Mouse (Mus musculus) fibroblast of lung, adult 2 months (primary cell): Measurements from ENCODE around the gene Nxph3.

Source experiments
- DNase-seq: peaks from one replicate; pipeline ENCODE4 v3.0.0-alpha.2; 2011; ENCODE audit warnings: low read depth

Gene Nxph3

DNA sequence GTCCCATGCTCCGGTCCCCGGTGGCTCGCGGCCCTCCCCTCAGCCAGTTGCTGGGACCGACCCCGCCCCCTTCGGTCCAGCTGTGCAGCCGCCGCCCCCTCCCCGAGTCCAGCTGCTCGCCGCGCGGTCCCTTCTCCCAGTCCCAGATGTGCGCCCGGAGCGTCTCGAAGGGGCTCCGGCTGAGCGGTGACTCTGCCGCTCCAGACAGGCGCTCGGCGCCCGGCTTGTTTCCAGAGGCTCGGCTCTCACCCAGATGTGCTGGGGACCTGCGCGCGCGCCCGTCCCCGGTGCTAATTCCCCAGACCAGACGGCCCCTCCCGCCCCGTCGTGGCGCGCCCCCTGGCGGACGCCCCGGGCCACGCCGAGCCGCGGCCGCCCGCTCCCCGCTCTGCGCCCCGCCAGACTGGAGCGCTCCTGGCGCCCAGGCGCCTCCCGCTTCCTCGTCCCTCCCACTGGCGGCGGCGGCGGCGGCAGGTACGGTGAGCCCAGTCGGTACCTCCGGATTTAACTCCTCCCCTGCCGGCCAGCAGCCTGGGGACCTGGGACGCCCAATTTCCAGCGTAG lies at the start of gene Nxph3:
Gene Nxph3 (minus strand): TSS at position 273 of the 564 bp plus-strand sequence.
- no peak for DNase-seq

DNA sequence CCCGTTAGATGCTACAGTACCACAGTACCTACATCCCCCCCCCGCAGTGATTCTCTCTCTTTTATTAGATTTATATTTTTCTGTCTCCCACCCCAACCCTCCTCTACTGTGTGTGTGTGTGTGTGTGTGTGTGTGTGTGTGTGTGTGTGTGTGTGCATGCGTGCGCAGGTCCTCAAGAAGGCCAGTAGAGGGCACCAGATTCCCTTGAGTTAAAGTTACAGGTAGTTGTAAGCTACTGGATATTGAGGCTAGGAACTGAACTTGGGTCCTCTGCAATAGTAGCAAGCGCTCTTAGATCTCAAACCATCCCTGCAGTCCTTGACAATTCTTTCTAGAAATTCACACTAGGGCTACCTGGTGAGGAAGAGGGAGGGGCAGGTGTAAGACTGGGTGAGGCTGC lies 49.5 kb upstream of the Nxph3 start:
- no peak for DNase-seq

DNA sequence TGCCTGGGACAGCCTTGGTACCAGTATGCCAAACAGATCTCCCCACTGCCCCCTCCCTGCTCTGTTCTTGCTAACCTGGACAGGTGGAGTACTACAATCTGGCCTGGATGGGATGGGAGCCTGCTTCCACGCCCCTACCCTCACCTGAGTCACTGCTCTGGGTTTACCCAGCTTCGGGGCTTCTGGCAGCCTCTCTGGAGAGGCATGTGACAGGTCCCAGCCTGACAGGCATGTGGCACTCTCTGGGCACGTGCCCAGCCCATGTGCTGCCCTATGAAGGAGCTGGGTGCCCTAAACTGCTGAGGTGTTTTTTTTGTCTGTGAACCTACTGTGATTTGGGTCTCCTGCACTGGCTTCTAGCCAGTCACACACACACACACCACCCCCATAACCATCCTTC lies 46.4 kb upstream of the Nxph3 start:
- no peak for DNase-seq

DNA sequence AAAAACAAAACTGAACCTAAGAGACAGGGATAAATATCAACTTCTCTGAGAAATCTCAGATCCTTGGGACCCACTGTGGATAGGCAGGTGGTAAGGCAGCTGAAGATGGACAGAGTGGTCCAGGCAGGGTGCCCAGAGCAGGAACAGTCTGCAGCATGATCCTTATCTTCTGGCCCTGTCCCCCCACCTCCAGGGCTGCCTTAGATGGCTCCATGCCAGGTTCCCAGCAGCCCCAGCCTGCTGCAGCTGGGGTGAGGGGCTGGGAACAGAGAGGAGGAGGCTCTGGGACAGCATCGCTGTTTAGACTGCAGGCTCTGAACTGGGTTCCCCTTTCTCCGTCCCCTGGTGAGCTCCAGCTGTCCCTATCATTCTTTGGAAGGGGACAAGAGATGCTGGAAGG lies 45.4 kb upstream of the Nxph3 start:
- DNase-seq = no peak

DNA sequence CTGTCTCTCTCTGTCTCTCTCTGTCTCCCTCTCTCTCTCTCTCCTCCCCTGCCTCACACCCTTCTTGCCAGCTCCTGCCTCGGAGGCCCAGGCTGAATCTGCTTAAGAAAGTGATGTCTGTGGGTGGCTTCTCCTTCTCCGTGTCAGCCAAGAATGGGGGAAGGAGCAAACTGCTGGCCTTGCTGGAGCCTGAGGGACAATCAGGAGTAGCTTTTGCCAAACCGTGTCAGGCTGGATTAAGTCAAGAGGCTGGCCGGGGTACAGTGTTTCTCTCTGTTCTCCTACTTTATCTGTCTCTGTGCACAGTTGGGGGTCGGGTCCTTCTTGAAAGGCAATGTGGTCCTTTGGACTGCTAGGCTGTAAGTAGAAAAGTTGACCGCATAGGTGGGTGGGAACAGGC lies 43.3 kb upstream of the Nxph3 start:
- no peak for DNase-seq

DNA sequence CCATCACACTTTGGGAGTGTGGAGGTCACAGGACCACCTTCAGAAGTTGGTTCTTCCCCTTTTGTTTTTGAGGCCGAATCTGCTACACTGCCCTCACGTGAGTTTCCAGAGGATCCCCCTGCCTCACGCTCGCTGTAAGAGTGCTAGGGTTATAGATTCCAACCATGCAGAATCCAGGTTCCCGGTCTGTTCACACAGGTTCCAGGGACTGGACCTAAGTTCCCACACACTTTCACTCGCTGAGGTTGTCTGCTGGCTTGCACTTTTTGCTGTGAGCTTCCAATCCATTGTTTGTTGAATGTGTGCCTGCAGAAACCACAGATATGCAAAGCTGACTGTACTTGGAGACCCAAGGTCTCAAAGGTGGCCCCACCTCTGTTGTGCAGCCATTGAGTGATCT lies 42.7 kb upstream of the Nxph3 start:
- no peak for DNase-seq

DNA sequence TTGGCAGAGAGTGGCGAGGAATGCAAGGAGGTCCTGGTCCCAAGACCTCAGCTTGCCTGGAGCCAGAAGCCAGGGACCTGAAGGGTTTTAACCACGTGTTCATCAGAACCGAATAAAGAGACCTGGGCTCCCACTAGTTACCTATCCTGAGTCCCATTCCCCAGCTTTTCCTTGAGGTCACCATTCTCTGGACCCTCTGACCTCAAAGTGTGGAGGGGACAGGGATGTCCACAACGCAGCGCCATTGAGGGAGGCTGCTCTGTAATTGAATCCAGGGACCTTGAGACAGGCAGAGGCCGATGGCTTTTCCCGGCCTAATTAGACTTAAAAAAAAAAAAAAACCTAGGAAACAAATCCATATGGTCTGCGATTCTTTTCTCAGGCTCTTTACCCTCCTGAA lies 40.9 kb upstream of the Nxph3 start:
- DNase-seq = no peak

DNA sequence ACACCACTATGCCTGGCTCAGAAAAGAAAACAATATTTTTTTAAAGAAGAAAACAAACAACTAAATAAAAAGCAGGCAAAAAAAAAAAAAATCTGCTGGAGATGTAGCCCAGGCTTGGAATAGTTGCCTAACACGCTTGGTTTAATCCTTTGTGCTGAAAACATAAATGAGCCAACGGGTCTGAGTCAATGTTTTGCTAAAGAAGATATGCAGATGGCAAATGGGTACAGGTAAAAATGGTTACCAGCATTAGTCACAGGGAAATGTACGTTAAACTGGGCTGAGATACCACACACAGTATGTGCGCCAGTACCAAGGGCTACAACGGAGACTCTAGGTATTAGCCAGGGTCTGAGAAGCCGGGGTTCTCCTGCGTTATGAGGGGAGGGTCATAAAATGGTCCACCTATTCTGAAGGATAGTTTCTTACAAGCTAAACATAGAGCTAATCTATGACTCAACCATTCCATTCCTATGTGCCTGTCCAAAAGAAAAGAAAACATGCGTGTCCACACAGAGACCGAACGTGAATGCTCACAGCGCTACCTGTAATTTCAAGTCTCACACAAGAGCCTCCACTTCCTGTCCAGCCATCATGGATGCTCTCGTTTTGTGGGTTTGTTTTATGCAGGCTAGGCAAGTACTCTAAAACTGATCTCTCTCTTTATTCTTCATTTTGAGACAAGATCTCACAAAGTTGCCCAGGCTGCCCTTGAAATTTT lies 36.1 kb upstream of the Nxph3 start:
- no peak for DNase-seq

DNA sequence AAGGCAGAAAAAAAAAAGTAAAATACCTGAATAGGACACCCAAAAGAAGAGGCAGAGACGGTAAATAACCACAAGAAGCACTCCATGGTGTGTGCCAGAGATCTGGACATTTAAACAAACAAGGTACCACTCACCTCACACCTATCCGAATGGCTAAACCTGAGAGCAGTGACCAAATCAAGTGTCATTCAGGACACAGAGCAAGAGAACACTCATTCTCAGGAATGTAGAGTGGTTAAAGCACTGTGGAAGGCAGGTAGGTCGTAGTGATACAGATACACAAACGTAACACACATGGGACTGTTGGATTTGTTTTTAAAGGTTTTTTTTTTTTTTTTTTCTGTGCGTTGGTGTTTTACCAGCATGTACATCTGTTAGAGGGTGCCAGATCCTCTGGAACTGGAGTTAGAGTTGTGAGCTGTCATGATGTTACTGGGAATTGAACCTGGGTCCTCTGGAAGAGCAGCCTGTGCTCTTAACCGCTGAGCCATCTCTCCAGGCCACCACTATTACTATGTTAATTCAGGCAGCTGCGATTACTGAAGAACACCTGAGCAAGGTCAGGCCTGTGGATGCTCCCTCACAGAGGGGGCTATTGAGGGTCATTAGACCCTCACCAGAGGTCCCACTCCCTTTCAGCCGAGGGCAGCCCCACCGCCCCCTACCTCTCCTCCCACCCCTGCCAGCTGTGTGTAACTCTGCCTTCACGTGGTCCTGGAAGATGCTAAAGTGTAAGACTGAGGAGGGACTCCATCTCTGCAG lies 31.8 kb upstream of the Nxph3 start:
- DNase-seq = no peak

DNA sequence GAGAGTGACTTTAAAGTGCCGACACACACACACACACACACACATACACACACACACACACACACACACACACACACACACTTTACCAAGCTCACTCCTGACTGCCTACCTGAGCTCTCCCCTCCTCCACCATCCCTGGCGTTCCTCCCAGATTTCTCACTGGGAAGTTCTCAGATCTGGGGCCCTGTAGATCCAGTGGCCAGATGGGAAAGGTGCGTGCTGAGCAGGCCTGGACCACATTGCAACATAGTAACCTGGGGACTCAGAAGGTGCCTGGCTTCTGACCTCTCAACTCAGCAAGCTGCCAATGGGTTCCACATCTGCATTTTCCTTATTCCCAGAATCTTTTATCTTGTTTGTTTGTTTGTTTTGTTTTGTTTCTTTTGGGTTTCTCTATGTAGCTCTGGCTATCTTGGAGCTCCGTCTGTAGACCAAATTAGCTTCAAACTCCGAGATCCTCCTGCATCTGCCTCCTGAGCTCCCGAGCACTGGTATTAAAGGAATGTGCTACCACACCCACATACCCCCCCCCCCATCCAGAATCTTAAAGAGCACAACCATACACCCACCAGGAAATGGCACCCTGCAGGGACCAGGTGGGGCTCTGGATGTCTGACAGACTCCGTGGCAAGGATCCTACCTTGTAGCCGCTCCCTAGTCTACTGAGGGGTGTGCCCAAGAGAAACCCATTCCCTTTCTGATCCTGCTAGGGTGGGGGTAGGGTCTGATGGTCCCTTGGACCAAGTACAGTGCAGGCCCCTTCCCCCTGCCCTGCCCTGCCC lies 30.4 kb upstream of the Nxph3 start:
- DNase-seq = no peak

DNA sequence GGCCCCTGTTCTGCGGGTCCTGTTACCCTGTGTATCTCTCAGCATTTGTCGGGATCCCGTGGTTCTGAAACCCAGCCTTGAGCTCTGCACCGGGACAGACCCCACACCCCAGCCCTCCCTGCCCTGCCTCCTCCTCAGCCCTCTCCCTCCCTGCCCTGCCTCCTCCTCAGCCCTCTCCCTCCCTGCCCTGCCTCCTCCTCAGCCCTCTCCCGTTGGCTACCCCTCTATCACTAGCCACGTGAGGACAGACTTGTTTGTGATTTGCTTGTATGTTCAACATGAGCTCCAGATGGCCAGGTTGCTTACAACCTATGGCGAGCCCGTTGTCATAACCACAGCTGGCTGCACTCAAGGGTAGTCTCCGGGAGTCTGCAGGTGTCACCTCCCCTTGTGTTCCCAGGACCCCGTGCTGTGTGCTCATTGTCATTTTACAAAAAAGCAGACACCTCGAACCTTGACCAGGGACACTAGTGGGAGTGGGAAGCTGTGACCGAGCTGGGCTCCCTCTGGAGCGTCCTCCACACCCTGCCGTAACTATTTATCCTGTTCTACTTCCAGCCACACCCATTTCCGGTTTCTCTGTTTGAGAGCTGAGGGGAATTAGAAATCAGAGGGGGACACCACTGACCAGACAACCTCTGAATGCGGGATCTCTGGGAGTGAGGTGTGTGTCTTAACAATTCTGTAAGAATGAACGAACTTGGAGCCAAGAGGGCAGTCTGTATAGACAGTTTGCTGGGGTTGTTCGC lies 26.4 kb upstream of the Nxph3 start:
- no peak for DNase-seq

DNA sequence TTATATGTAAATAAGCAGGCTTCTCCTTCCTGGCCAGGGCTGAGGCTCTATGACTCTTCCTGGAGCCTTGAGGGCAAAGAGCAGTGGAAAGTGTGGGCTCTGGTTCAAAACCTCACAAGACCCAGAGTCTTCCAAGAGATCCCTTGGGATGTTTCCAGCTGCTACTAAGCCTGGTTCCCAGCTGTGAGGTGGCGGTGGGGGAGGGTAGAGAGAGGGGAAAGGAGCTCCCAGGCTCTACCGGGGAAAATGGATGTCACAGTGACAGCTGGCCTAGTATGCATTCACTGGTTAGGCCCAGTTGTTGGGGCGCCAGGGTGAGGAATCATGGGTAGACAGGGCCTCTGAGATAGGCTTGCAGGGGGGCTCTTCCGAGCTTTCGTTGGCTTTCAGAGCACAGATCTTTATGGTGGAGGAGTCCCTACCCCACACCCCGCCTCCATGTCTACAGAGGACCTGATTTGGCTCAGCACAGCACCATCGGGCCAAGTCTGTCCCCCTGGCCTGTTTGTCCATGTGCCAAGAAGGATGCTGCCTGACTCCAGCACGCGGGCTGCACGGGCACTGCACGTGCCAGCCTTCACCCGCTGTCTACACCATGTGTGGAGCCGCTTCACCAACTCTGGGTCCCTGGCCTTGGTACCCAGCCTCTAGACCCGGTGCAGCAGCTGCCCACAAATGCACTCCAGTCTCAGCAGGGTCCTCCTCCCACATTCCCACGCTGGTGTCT lies 24.2 kb upstream of the Nxph3 start:
- no peak for DNase-seq

DNA sequence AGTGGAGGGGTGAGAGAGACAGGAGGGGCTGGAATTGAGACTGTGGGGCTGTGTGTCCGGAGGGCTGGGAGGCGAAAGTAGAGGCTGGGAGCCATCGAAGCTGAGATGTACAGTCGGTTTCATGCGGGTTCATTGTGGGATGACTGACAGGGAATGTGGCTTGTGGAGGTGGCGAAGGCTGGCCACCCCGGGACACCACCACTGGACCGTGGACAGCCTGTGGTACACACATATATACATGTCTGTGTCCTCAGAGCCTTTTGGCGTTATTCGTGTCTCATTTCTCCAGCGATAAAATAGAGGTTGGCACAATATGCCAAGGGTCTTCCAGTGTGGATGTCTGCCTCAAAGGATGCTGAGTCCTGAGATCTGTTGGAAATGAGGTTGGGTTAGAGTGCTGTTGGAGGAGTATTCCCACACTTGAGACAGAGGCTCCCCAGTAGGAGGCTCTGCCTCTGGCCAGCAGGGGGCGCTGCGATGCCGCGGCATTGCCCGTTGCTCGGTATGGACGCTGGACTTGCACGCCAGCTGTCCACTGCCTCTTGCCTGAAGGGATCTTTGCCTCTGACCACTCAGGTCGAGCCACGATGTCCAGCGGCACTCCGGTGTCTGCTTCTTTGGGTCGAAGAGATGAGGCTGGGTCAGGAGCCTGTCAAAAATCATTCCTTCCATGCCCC lies 19.3 kb upstream of the Nxph3 start:
- peak; percentile 45 for DNase-seq

DNA sequence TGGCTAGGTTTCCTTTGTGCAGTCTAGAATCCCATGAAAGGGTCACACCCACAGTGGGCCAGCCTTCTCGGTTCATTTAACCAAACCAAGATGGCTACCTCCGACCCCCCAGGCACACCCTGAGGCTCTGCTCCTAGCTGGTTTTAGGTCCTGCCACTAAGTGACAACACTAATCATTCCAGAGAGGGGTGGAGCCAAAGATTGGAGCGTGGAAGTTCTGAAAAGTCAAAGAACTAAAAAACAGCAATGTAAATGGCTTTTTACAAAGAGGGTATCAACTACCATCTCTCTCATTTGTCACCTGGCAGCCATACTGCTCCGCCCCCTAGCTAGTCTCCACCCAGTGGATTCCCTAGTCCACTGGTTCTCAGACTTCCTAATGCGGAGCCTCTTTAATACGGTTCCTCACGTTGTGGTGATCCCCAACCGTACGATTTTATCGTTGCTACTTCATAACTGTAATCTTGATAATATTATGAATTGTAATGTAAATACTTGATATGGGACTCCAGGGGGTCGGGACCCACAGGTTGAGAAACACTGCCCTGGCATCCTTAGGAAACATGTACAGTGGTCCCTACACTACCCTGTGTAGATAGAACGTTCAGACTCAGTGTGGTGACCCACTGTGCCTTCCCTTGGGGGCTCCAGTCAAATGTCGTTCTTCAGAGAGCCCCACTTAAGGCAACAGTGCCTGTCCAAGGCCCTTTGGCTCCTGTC lies 18.1 kb upstream of the Nxph3 start:
- DNase-seq = no peak

DNA sequence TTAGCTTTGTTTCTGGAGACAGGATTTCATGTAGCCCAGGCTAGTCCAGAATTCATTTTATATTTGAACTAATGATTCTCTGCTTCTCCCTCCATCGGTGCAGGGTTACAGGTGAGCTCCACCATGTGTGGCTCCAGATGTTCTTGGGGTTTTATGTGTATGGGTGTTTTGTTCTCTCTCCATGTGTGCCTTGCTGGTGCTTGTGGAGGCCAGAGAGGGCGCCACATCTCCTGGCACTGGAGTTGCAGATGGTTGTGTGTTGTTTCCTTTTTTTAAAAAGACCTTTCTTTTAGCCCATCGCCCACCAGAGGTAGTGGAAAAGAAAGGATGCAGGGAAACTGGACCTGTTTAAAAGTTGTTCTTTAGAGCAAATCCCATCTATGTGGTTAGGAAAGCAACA lies 13.9 kb upstream of the Nxph3 start:
- no peak for DNase-seq

DNA sequence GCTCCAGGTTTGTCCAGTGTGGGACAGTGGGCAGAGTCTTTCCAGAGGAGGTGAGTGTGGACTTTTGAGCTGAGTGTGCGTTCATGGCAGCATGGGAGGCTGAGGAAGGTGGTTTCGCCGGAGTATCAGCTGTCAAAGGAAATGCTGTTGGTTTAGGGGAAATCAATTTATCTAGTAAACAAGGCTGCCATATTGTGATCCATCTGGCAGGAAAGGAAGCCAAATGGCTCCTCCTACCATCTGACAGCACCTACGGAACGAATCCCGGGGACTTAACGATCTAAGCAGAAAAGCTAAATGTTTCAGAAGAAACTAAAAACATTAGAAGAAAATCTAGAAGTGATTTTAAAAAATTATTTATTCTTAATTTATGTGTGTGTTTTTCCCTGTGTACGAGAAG lies 12.9 kb upstream of the Nxph3 start:
- no peak for DNase-seq

DNA sequence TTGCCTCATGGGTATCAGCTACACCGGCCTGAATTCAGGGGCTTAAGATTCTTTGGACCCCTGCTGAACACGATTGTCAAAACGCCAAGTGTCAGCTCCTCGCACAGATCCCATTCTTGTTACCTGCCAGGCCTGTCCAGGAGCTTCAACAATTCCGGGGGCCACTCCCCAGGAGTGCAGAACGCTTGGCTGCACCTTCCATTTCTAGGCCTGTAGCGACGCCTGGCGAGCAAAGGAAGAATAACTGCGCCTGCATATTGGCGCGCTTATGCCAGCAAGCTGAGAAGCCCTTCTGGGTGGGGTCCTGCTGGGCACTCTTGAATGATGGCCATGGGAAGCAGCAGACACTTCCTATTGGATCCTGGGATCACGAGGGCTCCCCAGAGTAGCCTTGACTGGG lies 7.2 kb upstream of the Nxph3 start:
- DNase-seq = no peak

DNA sequence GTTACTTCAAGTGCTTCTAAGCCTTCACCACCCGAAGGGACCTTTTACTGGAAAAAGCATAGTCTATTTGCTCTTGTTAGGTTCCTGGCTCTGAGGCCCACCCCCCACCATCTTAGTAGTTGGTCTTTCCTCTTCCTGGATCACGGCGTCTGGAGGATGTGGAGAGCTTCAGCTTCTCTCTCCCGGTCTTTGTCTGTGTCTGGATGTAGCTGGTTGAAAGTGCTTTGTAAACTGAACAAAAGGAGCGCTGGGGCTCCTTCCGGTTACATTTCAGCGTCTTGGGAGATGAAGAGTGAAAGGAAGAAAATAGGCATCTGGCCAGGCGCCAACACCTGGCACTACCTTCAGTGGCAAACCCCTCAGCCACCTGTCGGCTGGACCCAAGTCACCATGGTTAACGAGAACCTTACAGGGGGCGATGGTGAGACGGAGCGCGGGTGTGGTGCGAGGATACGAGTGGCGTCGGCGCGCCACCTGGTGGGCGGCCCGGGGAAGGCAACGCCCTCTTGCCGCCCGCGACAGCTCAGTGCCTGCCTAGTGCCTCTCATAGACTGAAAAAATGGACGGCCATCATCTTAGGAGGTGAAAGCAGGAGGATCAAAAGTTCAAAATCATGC lies 6.2 kb upstream of the Nxph3 start:
- no peak for DNase-seq

DNA sequence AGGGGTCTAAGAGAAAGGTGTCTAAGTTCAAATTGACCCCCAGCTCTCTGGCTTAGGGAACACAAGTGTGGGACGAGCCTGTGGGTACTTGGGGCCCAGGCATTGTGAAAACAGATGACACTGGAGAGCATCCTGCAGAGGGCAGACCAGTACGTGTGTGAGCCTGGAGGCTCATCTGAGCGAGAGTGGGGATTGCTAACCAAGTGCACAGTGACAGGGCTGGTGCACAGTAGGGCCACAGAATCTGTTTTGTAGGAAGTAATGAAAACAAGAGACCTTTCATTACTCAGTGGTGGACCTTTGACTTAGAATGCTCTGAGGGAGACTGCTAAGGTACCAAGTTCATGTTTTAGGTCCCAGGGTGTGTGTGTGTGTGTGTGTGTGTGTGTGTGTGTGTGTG lies 5.6 kb upstream of the Nxph3 start:
- no peak for DNase-seq

DNA sequence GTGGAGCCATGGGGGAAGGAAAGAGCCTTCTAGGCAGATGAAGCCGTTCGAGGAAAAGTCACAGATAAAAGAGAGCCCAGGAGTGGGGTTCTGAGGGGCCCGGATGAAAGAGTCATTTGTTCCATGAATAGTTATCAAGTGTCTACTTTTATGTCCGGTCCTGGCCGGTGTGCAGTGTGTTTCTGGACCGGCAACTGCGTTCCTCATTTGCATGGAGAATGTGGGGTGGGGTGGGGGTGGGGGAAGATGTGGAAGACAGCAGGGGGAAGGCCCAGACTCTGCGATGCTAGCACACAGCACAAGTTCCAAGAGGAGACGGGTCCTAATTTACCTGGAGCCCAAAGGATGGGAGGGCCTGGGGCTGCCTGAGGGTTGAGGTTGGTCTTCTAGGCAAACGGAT lies 4.9 kb upstream of the Nxph3 start:
- no peak for DNase-seq
